Mouse (Mus musculus) E14TG2a.4 (cell line): ENCODE results near the gene Ms4a12.

Experiments
- CTCF ChIP-seq: conservative IDR thresholded peaks from 2 replicates; pipeline ENCODE4 v1.5.1; 2014; ENCODE audit warnings: low read length
- NANOG ChIP-seq: IDR thresholded peaks from 2 replicates; pipeline ENCODE4 v1.6.1; 2014; ENCODE audit warnings: borderline replicate concordance, low read length, mixed read lengths

DNA sequence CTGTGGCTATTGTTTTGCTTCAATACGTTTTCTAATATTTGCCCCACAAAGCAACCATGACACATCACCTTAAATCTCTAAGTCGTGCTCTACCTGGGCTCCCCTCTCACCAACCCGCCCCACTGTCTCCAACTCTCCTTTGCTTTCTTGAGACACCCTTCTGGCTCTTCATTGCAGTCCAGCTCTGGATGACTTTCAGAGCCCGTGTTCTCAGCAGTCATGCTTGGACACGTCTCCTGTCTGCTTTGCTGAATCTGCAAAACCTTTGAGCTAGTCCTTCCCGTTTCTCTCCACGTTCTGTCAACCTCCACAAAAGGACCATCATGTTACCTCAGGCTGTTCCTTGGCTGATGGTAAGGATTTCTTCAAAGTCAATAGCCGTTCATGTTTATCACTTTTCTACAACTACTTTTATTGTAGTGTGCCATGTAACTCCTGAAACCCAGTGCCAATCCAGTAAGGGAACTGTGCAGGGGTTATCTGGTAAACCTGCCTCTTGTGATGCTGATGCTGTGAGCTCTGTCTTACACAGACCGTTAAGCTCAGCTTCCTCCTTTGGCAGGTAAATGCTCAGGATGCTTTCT lies 32.4 kb upstream of the Ms4a12 start:
- no peak for TF ChIP-seq CTCF
- no peak for TF ChIP-seq NANOG
